8 mouse cellular contexts compared by ENCODE assay signal in genomic region chr11:83291375-83292250, GRCm38 (mm10). TPM values are rescaled to one million over a fixed set of nuclear protein-coding genes. Genes with fewer than 3 reads are reported as not detected.
DNase-seq lines count a peak whose midpoint lies in the region; ATAC-seq and TF ChIP-seq lines count a peak whose summit lies in the region.

No protein-coding gene starts in this region.

- H3K4me1 ChIP-seq in ES-E14 (ENCODE audit: control insufficient read depth in 2 of 2, insufficient read depth in 2 of 2, low read length in 2 of 2, poor library complexity in 1 of 2): peaks cover 2 to 3% of the 10 kb centered on the region in 2 experiments; a peak in 2 of 4 replicates
- peaks cover 35% of the 10 kb centered on the region for H3K4me1 ChIP-seq in forebrain, embryonic 15.5 days
- peaks cover 14% of the 10 kb centered on the region for H3K4me1 ChIP-seq in lung, embryonic 15.5 days

- H3K9ac ChIP-seq in ES-E14 (ENCODE audit: insufficient read depth, low read depth, low read length, poor library complexity, severe bottlenecking): peak overlapping the region; percentile 93
- peak overlapping the region; percentile 71 for H3K9ac ChIP-seq in forebrain, embryonic 15.5 days (replicated peaks)
- peak overlapping the region; percentile 65 for H3K9ac ChIP-seq in lung, embryonic 15.5 days

- under 1% methylated on average over 38 of the region's 38 CpGs for WGBS in forebrain, embryonic 15.5 days
- WGBS in lung, embryonic 15.5 days: under 1% methylated on average over 38 of the region's 38 CpGs

- H3K36me3 ChIP-seq in ES-E14 (ENCODE audit: control insufficient read depth, insufficient read depth, low read length, poor library complexity, severe bottlenecking): peaks cover 15% of the 10 kb centered on the region
- H3K36me3 ChIP-seq in forebrain, embryonic 15.5 days: peaks cover 16% of the 10 kb centered on the region
- H3K36me3 ChIP-seq in lung, embryonic 15.5 days: peaks cover 16% of the 10 kb centered on the region

- in situ Hi-C loops in ES-E14 (cut with MboI; ENCODE audit: low sequenced_read_pairs in 2 of 2, unreplicated experiment in 2 of 2): no loop called here

- ATAC-seq in forebrain, embryonic 15.5 days (replicated peaks): peak; percentile 100
- peak; percentile 100 for ATAC-seq in lung, embryonic 15.5 days (ENCODE audit: borderline replicate concordance, extremely low read depth, low FRiP score, low TSS enrichment)

- peak overlapping the region; percentile 88 to 89 for H3K4me3 ChIP-seq in ES-E14 (ENCODE audit: insufficient read depth in 1 of 2, low read depth in 1 of 2, low read length in 2 of 2, poor library complexity in 1 of 2, severe bottlenecking in 1 of 2)
- H3K4me3 ChIP-seq in forebrain, embryonic 15.5 days: peak overlapping the region; percentile 64
- H3K4me3 ChIP-seq in lung, embryonic 15.5 days: peak overlapping the region; percentile 57

- H3K9me3 ChIP-seq in ES-E14 (ENCODE audit: control insufficient read depth, insufficient read depth, low read depth, low read length): no peaks in the 10 kb centered on the region
- no peaks in the 10 kb centered on the region for H3K9me3 ChIP-seq in forebrain, embryonic 15.5 days
- H3K9me3 ChIP-seq in lung, embryonic 15.5 days: no peaks in the 10 kb centered on the region

- no peaks in the 10 kb centered on the region for H3K27me3 ChIP-seq in forebrain, embryonic 15.5 days
- H3K27me3 ChIP-seq in lung, embryonic 15.5 days: no peaks in the 10 kb centered on the region

- H3K4me2 ChIP-seq in forebrain, embryonic 15.5 days (replicated peaks): peak overlapping the region; percentile 62
- peak overlapping the region; percentile 61 for H3K4me2 ChIP-seq in lung, embryonic 15.5 days

- intact Hi-C loops in heart, postnatal 36 days (cut with DNase I): loop anchor here (2.0 to 10.0 kb wide), 2 partner anchors 21 to 507 kb away; partner anchors contain the start of gene Lig3

- H3K27ac ChIP-seq in ES-E14 (ENCODE audit: insufficient read depth, low read depth, low read length, poor library complexity, severe bottlenecking): 0 out of 2 replicates have a peak overlapping the region, but pooled peaks have one; percentile 42
- H3K27ac ChIP-seq in forebrain, embryonic 15.5 days (replicated peaks): peak overlapping the region; percentile 80
- H3K27ac ChIP-seq in lung, embryonic 15.5 days: peak overlapping the region; percentile 76

- DNase-seq in ES-E14 (ENCODE audit: low read depth, low spot score): peak; percentile 81
- peak; percentile 97 for DNase-seq in cerebellum, adult 11-12 months
- DNase-seq in heart, postnatal 36 days: peak; percentile 92
- DNase-seq in layer of hippocampus, adult 8-10 months (ENCODE audit: low spot score in 2 of 2): peak; percentile 95
- peak; percentile 95 for DNase-seq in ovary, adult 18-20 months (ENCODE audit: low spot score)
- DNase-seq in thymus, postnatal 0 days (ENCODE audit: low spot score): peak; percentile 96

TF ChIP-seq in ES-E14, 5 proteins besides CTCF, POLR2A, EP300 and RAD21:
- TF ChIP-seq HCFC1 (IDR thresholded peaks at IDR 0.05; ENCODE audit: borderline replicate concordance, insufficient read depth, low read length) (no peak), ZNF384 (IDR thresholded peaks at IDR 0.05; ENCODE audit: low read depth, low read length) (peak; percentile 67), CHD2 (IDR thresholded peaks at IDR 0.05; ENCODE audit: low read depth, low read length) (no peak), ZC3H11A (IDR thresholded peaks at IDR 0.05; ENCODE audit: borderline replicate concordance, low read depth, low read length) (no peak), MAFK (IDR thresholded peaks at IDR 0.05; ENCODE audit: insufficient read depth, low read depth, low read length) (no peak)
TF ChIP-seq in ES-E14: peak in this region for 1.

RNA-seq across cellular contexts. Expression of gene Slfn14, which starts 5.1 kb away (rescaled TPM):
- total RNA-seq in ES-E14 (2012; rRNA removed): not detected in 2 replicates
- 0.06 TPM in 1 of 2 replicates, not detected in the other for polyA plus RNA-seq in forebrain, embryonic 15.5 days (2015; fragmentation: Nextera tagmentation; extraction: Ambion mirVana)
- total RNA-seq in heart, postnatal 36 days (2021): under 1 TPM; 0.11 TPM
- under 1 TPM in 1 of 4 experiments, not detected in 3; 0.09 TPM for total RNA-seq in layer of hippocampus, adult 8-10 months (2022)
- 0.27 and 0.53 TPM in 2 replicates for polyA plus RNA-seq in lung, embryonic 15.5 days (2015; fragmentation: Nextera tagmentation; extraction: Ambion mirVana)
- 0.03 TPM in 1 of 2 replicates, not detected in the other for polyA plus RNA-seq in thymus, postnatal 0 days (2015; fragmentation: Nextera tagmentation; extraction: Ambion mirVana)

RNA-seq across cellular contexts. Expression of gene Ap2b1, which starts 7.2 kb away (rescaled TPM):
- 49.0 and 58.5 TPM in 2 replicates for total RNA-seq in ES-E14 (2012; rRNA removed)
- polyA plus RNA-seq in forebrain, embryonic 15.5 days (2015; fragmentation: Nextera tagmentation; extraction: Ambion mirVana): 106 and 107 TPM in 2 replicates
- total RNA-seq in heart, postnatal 36 days (2021): 10 to 100 TPM; 44.9 to 46.1 TPM
- total RNA-seq in layer of hippocampus, adult 8-10 months (2022): 100 to 1,000 TPM; 281 to 326 (median 296) TPM
- polyA plus RNA-seq in lung, embryonic 15.5 days (2015; fragmentation: Nextera tagmentation; extraction: Ambion mirVana): 53.1 and 55.7 TPM in 2 replicates
- 31.6 and 34.9 TPM in 2 replicates for polyA plus RNA-seq in thymus, postnatal 0 days (2015; fragmentation: Nextera tagmentation; extraction: Ambion mirVana)

RNA-seq across cellular contexts. Expression of gene Pex12, which starts 10.8 kb away (rescaled TPM):
- total RNA-seq in ES-E14 (2012; rRNA removed): 5.4 and 10.0 TPM in 2 replicates
- polyA plus RNA-seq in forebrain, embryonic 15.5 days (2015; fragmentation: Nextera tagmentation; extraction: Ambion mirVana): 20.2 and 20.3 TPM in 2 replicates
- 10 to 100 TPM in 1 of 2 experiments, 1 to 10 TPM in 1; 7.9 to 11.8 TPM for total RNA-seq in heart, postnatal 36 days (2021)
- total RNA-seq in layer of hippocampus, adult 8-10 months (2022): 10 to 100 TPM in 2 of 4 experiments, 1 to 10 TPM in 2; 8.8 to 15.2 (median 12.2) TPM
- 12.1 and 12.3 TPM in 2 replicates for polyA plus RNA-seq in lung, embryonic 15.5 days (2015; fragmentation: Nextera tagmentation; extraction: Ambion mirVana)
- polyA plus RNA-seq in thymus, postnatal 0 days (2015; fragmentation: Nextera tagmentation; extraction: Ambion mirVana): 13.0 and 13.5 TPM in 2 replicates

Comparison
In these comparisons a context has a peak if more than half of its experiments do, and no peak if none do; other contexts are left out.
1. Peak in every context shown above with its lines: DNase-seq, ATAC-seq, H3K4me3 ChIP-seq and H3K27ac ChIP-seq.